Mouse (Mus musculus) forebrain, postnatal 0 days (tissue): ENCODE measurements around the gene Tnfrsf21. TPM values are rescaled to one million over a fixed set of nuclear protein-coding genes. Genes with fewer than 3 reads are reported as not detected.

Source experiments
- ATAC-seq: fragments of 200-750 bp; cut with Nextera tagmentation; 2 replicates; pipeline ENCODE4 v1.8.0; 2017; ENCODE audit warnings: mild to moderate bottlenecking, moderate library complexity
- DNase-seq: peaks from one replicate; pipeline ENCODE4 v3.0.0-alpha.2; 2015
- H3K27ac ChIP-seq: fragments of 300-500 bp; sonication (generic); 2 replicates; pipeline ENCODE4 v1.5.1; 2014; ENCODE audit warnings: low read depth, mild to moderate bottlenecking, antibody characterized with exemption, low read length, moderate library complexity, mixed read lengths
- H3K27me3 ChIP-seq: fragments of 300-500 bp; sonication (generic); 2 replicates; pipeline ENCODE4 v1.6.1; 2014; ENCODE audit warnings: mild to moderate bottlenecking, low read length, mixed read lengths; ENCODE audit not compliant: insufficient read depth
- H3K36me3 ChIP-seq: fragments of 300-500 bp; sonication (generic); 2 replicates; pipeline ENCODE4 v1.6.1; 2014; ENCODE audit warnings: mild to moderate bottlenecking, moderate library complexity; ENCODE audit not compliant: insufficient read depth
- H3K4me1 ChIP-seq: fragments of 300-500 bp; sonication (generic); 2 replicates; pipeline ENCODE4 v1.6.1; 2014; ENCODE audit warnings: antibody characterized with exemption; ENCODE audit not compliant: insufficient read depth
- H3K4me2 ChIP-seq: fragments of 300-500 bp; sonication (generic); 2 replicates; pipeline ENCODE4 v1.6.1; 2014; ENCODE audit warnings: low read depth, mild to moderate bottlenecking, moderate library complexity
- H3K4me3 ChIP-seq: fragments of 300-500 bp; sonication (generic); 2 replicates; pipeline ENCODE4 v1.5.1; 2014; ENCODE audit warnings: low read depth, low read length, mixed read lengths
- H3K9ac ChIP-seq: fragments of 300-500 bp; sonication (generic); 2 replicates; pipeline ENCODE4 v1.6.1; 2014; ENCODE audit warnings: mild to moderate bottlenecking
- H3K9me3 ChIP-seq: fragments of 300-500 bp; sonication (generic); 2 replicates; pipeline ENCODE4 v1.6.1; 2016; ENCODE audit warnings: low read length
- CTCF ChIP-seq: sonication (generic); IDR thresholded peaks from 2 replicates; pipeline ENCODE4 v1.5.1; 2016; ENCODE audit warnings: antibody characterized with exemption, control low read depth, low read depth
- WGBS: fragments of 180-500 bp; shearing (Covaris S2); extraction: QIAGEN DNeasy Blood & Tissue Kit; methylation state at CpG from one replicate; pipeline ENCODE4 v1.1.7; 2014; 5-methylcytosine and 5-hydroxymethylcytosine counted together
- polyA plus RNA-seq: library from polyadenylated mRNA; unstranded; fragments of >200 nt; fragmentation: Nextera tagmentation; extraction: Ambion mirVana; gene quantifications from 2 replicates; pipeline ENCODE4 v1.2.1, GENCODE M21; 2015
- total RNA-seq: library from RNA; depleted of rRNA; stranded (reverse); fragments of >200 nt; gene quantifications from 2 replicates; pipeline ENCODE4 v1.2.3, GENCODE M21; 2014

The Tnfrsf21 gene
- total and polyA plus RNA-seq, 2 experiments from 2014 or later, result 71.4 to 73.7 TPM

- Histone ChIP-seq H3K27ac (no peak overlapping the region), H3K4me3 (no peak overlapping the region), H3K27me3 (no peaks in the 10 kb centered on the region), H3K4me1 (no peaks in the 10 kb centered on the region), H3K9me3 (no peaks in the 10 kb centered on the region), H3K9ac (no peak overlapping the region), H3K4me2 (no peak overlapping the region), H3K36me3 (peaks cover 26% of the 10 kb centered on the region)
- 46% methylated on average over 8 of the region's 8 CpGs for WGBS
- no peak for TF ChIP-seq CTCF
- ATAC-seq (peak; percentile 42), DNase-seq (peak; percentile 31)
These were observed 76.1 kb downstream of the Tnfrsf21 start for GRCm38 (mm10) chr17:43092280-43092995.

- H3K9ac ChIP-seq, result no peak overlapping the region
- H3K27me3 ChIP-seq, result no peaks in the 10 kb centered on the region
- DNase-seq (no peak), ATAC-seq (no peak)
- no peak overlapping the region for H3K27ac ChIP-seq
- H3K4me2 ChIP-seq, result no peak overlapping the region
- no peak overlapping the region for H3K4me3 ChIP-seq
- TF ChIP-seq CTCF, result no peak
- H3K36me3 ChIP-seq, result peaks cover 11% of the 10 kb centered on the region
- no peaks in the 10 kb centered on the region for H3K9me3 ChIP-seq
- 27% methylated on average over 2 of the region's 2 CpGs for WGBS
- H3K4me1 ChIP-seq, result no peaks in the 10 kb centered on the region
These were observed 77.9 kb downstream of the Tnfrsf21 start for GRCm38 (mm10) chr17:43094285-43094684.

GRCm38 (mm10) chr17:43097101-43097688, 80.8 kb downstream of the Tnfrsf21 start:
- DNase-seq, result no peak
- ATAC-seq, result no peak
- H3K36me3 ChIP-seq, result no peaks in the 10 kb centered on the region
- no peak overlapping the region for H3K4me2 ChIP-seq
- no peak overlapping the region for H3K9ac ChIP-seq
- no peak overlapping the region for H3K4me3 ChIP-seq
- WGBS, result 88% methylated on average over 4 of the region's 4 CpGs
- no peaks in the 10 kb centered on the region for H3K9me3 ChIP-seq
- H3K4me1 ChIP-seq, result no peaks in the 10 kb centered on the region
- no peak overlapping the region for H3K27ac ChIP-seq
- no peak for TF ChIP-seq CTCF
- H3K27me3 ChIP-seq, result no peaks in the 10 kb centered on the region

- no peak overlapping the region for H3K9ac ChIP-seq
- DNase-seq, result no peak
- H3K27ac ChIP-seq, result no peak overlapping the region
- no peaks in the 10 kb centered on the region for H3K36me3 ChIP-seq
- H3K27me3 ChIP-seq, result no peaks in the 10 kb centered on the region
- ATAC-seq, result no peak
- H3K9me3 ChIP-seq, result no peaks in the 10 kb centered on the region
- 77% methylated on average over 3 of the region's 3 CpGs for WGBS
- no peaks in the 10 kb centered on the region for H3K4me1 ChIP-seq
- no peak overlapping the region for H3K4me2 ChIP-seq
- TF ChIP-seq CTCF, result no peak
- no peak overlapping the region for H3K4me3 ChIP-seq
These were observed 89.8 kb downstream of the Tnfrsf21 start for GRCm38 (mm10) chr17:43106108-43106507.

GRCm38 (mm10) chr17:43107338-43107737, 91.0 kb downstream of the Tnfrsf21 start:
- no peak for TF ChIP-seq CTCF
- 94% methylated on average over 5 of the region's 5 CpGs for WGBS
- Histone ChIP-seq H3K9me3 (no peaks in the 10 kb centered on the region), H3K4me1 (no peaks in the 10 kb centered on the region), H3K36me3 (no peaks in the 10 kb centered on the region), H3K4me2 (no peak overlapping the region), H3K4me3 (no peak overlapping the region), H3K27ac (no peak overlapping the region), H3K27me3 (no peaks in the 10 kb centered on the region), H3K9ac (no peak overlapping the region)
- ATAC-seq (no peak), DNase-seq (no peak)

- WGBS, result 77% methylated on average over 4 of the region's 4 CpGs
- no peaks in the 10 kb centered on the region for H3K27me3 ChIP-seq
- H3K4me2 ChIP-seq, result no peak overlapping the region
- H3K4me3 ChIP-seq, result no peak overlapping the region
- H3K9me3 ChIP-seq, result no peaks in the 10 kb centered on the region
- H3K9ac ChIP-seq, result no peak overlapping the region
- no peak overlapping the region for H3K27ac ChIP-seq
- no peaks in the 10 kb centered on the region for H3K36me3 ChIP-seq
- TF ChIP-seq CTCF, result no peak
- ATAC-seq (no peak), DNase-seq (no peak)
- no peaks in the 10 kb centered on the region for H3K4me1 ChIP-seq
These were observed 93.1 kb downstream of the Tnfrsf21 start for GRCm38 (mm10) chr17:43109501-43109900.

- Histone ChIP-seq H3K4me2 (no peak overlapping the region), H3K4me1 (no peaks in the 10 kb centered on the region), H3K4me3 (no peak overlapping the region), H3K27ac (no peak overlapping the region), H3K9ac (no peak overlapping the region), H3K27me3 (no peaks in the 10 kb centered on the region), H3K9me3 (no peaks in the 10 kb centered on the region), H3K36me3 (no peaks in the 10 kb centered on the region)
- no peak for DNase-seq
- WGBS, result 57% methylated on average over 9 of the region's 9 CpGs
- ATAC-seq, result no peak
- no peak for TF ChIP-seq CTCF
These were observed 94.0 kb downstream of the Tnfrsf21 start for GRCm38 (mm10) chr17:43110168-43110885.
